Mouse (Mus musculus) CH12.LX (cell line): ENCODE results near the gene Hs1bp3. TPM values are rescaled to one million over a fixed set of nuclear protein-coding genes. Genes with fewer than 3 reads are reported as not detected.

Experiments used
- DNase-seq: peaks from one replicate; pipeline ENCODE4 v3.0.0-alpha.2; 2013; ENCODE audit errors: extremely low read depth
- H3K27ac ChIP-seq: 2 replicates; pipeline ENCODE4 v1.5.1; 2012; ENCODE audit warnings: low read depth, mild to moderate bottlenecking, control low read depth, moderate library complexity; ENCODE audit not compliant: insufficient read depth
- H3K27me3 ChIP-seq: replicated peaks from 2 replicates; pipeline ENCODE3; 2012; ENCODE audit warnings: inconsistent platforms
- H3K36me3 ChIP-seq, 2 experiments: replicated peaks in 1 of 2; 2 replicates each; pipeline versions ENCODE3 to v1.6.1; 2012; ENCODE audit warnings: inconsistent platforms in 1 of 2, low read length in 1 of 2, mild to moderate bottlenecking in 1 of 2, mixed read lengths in 1 of 2, moderate library complexity in 1 of 2; ENCODE audit not compliant: control insufficient read depth in 1 of 2, insufficient read depth in 1 of 2
- H3K4me1 ChIP-seq, 2 experiments: 2 replicates each; pipeline ENCODE4 v1.6.1; 2012; ENCODE audit warnings: inconsistent platforms in 1 of 2, moderate library complexity in 1 of 2; ENCODE audit not compliant: insufficient read depth in 2 of 2, control insufficient read depth in 1 of 2
- H3K4me2 ChIP-seq: 2 replicates; pipeline ENCODE4 v1.6.1; 2012; ENCODE audit warnings: low read depth, mild to moderate bottlenecking, control low read depth; ENCODE audit not compliant: poor library complexity, insufficient read depth, severe bottlenecking
- H3K4me3 ChIP-seq, 3 experiments: fragments of 150-350 bp in 1 of 3; sonication (generic) in 1 of 3; replicated peaks in 1 of 3; 2 replicates each; pipeline versions ENCODE3 to v1.5.1; 2011 to 2012; ENCODE audit warnings: low read depth in 2 of 3, low read length in 2 of 3, mild to moderate bottlenecking in 2 of 3, moderate library complexity in 2 of 3, control low read depth in 1 of 3, improper control_type of control experiment in 1 of 3, inconsistent platforms in 1 of 3, mixed read lengths in 1 of 3; ENCODE audit not compliant: poor library complexity in 1 of 3
- H3K79me2 ChIP-seq: replicated peaks from 2 replicates; pipeline ENCODE4 v1.6.1; 2012; ENCODE audit warnings: mild to moderate bottlenecking, moderate library complexity; ENCODE audit not compliant: control insufficient read depth, poor library complexity, insufficient read depth, severe bottlenecking; ENCODE audit errors: extremely low read depth
- H3K9ac ChIP-seq: 2 replicates; pipeline ENCODE4 v1.6.1; 2012; ENCODE audit warnings: low read depth, mild to moderate bottlenecking, control low read depth, moderate library complexity; ENCODE audit not compliant: insufficient read depth
- H3K9me3 ChIP-seq: replicated peaks from 2 replicates; pipeline ENCODE3; 2012; ENCODE audit warnings: low read length, inconsistent platforms, mixed read lengths
- ETS1 ChIP-seq: conservative IDR thresholded peaks from 2 replicates; pipeline ENCODE4 v1.6.1; 2012; ENCODE audit warnings: low read depth, mild to moderate bottlenecking, inconsistent platforms, low read length, improper control_type of control experiment, moderate library complexity
- GABPA ChIP-seq: IDR thresholded peaks from 2 replicates; pipeline ENCODE4 v1.6.1; 2012; ENCODE audit warnings: low read depth, low read length, improper control_type of control experiment, inconsistent platforms; ENCODE audit not compliant: insufficient replicate concordance
- MEF2A ChIP-seq: IDR thresholded peaks from 2 replicates; pipeline ENCODE4 v1.6.1; 2014; ENCODE audit warnings: low read depth, mild to moderate bottlenecking, inconsistent platforms, low read length, improper control_type of control experiment, borderline replicate concordance
- NRF1 ChIP-seq: IDR thresholded peaks from 2 replicates; pipeline ENCODE4 v1.6.1; 2014; ENCODE audit warnings: low read depth, mild to moderate bottlenecking, inconsistent platforms, low read length, improper control_type of control experiment, moderate library complexity
- PAX5 ChIP-seq: IDR thresholded peaks from 2 replicates; pipeline ENCODE4 v1.6.1; 2012; ENCODE audit warnings: low read length, inconsistent platforms, mixed read lengths
- RAD21 ChIP-seq: IDR thresholded peaks from 2 replicates; pipeline ENCODE4 v1.6.1; 2011; ENCODE audit warnings: low read depth, mild to moderate bottlenecking, low read length, improper control_type of control experiment, moderate library complexity
- RCOR1 ChIP-seq: conservative IDR thresholded peaks from 2 replicates; pipeline ENCODE4 v1.6.1; 2012; ENCODE audit warnings: low read depth, mild to moderate bottlenecking, inconsistent platforms, low read length, improper control_type of control experiment
- TCF12 ChIP-seq: IDR thresholded peaks from 2 replicates; pipeline ENCODE4 v1.6.1; 2014; ENCODE audit warnings: low read depth, mild to moderate bottlenecking, inconsistent platforms, low read length, improper control_type of control experiment
- USF2 ChIP-seq: conservative IDR thresholded peaks from 2 replicates; pipeline ENCODE4 v1.6.1; 2011; ENCODE audit warnings: low read depth, low read length, improper control_type of control experiment
- ZKSCAN1 ChIP-seq: IDR thresholded peaks from 2 replicates; pipeline ENCODE4 v1.6.1; 2012; ENCODE audit warnings: low read depth, inconsistent platforms, low read length, improper control_type of control experiment, borderline replicate concordance
- ZMIZ1 ChIP-seq: IDR thresholded peaks from 2 replicates; pipeline ENCODE4 v1.6.1; 2012; ENCODE audit warnings: low read depth, mild to moderate bottlenecking, inconsistent platforms, low read length, improper control_type of control experiment
- dilution Hi-C: fragments of 300-500 bp; cut with MboI; formaldehyde crosslinking; loops from 2 replicates; pipeline ENCODE4 v1.14.3; 2020; ENCODE audit warnings: low sequenced_read_pairs; ENCODE audit not compliant: extremely low pct_unique_long_range_greater_than_20kb, extremely low pct_ligation_motif_present
- in situ Hi-C: fragments of 300-500 bp; cut with MboI; formaldehyde crosslinking; loops from 3 replicates; pipeline ENCODE4 v1.14.3; 2019; ENCODE audit warnings: low sequenced_read_pairs, low pct_ligation_motif_present, low pct_unique_long_range_greater_than_20kb, mixed read lengths
- polyA plus RNA-seq: library from polyadenylated mRNA; unstranded; fragments of >175 nt; gene quantifications from 2 replicates; pipeline ENCODE4 v1.2.1, GENCODE M21; 2012; ENCODE audit warnings: low read depth; ENCODE audit not compliant: insufficient read length
- total RNA-seq, 2 experiments: library from RNA; depleted of rRNA; stranded (reverse); fragments of 300-350 nt in 1 of 2; fragments of >200 nt in 1 of 2; gene quantifications; 2 replicates each; pipeline ENCODE4 v1.2.3; 2012 to 2014

Hs1bp3 gene
- total and polyA plus RNA-seq, 3 experiments = 2.6 to 10.1 (median 4.7) TPM

DNA sequence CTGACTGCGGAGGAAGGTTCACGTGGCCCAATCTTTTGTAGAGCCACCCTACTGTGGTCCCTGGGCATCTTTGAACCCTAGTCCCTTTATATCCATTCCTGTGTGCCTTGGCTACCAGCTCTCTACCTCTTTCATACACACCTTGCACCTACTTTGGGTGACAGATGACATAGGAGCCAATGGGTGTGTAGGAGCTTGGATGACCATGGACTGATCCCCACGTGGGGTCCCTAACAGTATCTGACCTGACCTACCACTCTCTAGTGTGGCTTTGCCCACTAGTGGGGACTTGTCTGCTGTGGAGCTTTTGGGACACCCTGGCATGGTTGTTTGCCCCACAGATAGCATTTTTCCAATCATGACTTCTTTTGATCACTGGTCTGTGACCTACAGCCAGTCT is 30.1 kb downstream of the Hs1bp3 start (continued):
- TF ChIP-seq ETS1 (no peak), RCOR1 (no peak)

DNA sequence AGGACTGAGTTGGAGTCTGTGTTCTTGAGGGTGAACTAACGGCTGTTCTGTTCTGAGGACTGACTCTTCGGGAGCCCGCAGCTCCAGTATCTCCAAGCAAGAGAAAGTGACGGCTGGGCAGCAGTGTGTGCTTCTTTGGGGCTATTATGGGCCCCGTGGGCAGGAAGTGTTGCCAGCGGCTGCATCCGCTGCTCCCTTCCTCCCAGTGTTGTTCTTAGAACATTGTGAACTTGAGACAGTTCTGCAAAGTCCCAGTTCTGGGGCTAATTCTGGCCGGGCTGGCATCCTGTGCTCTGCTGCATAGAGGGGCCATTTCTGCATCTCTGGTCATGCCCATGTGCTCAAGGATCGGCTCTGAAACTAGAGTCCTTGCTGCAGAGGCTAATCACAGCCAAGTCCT is 31.7 kb downstream of the Hs1bp3 start:
- Histone ChIP-seq H3K27ac (no peak overlapping the region), H3K4me1 (peaks cover 5 to 77% of the 10 kb centered on the region in 2 experiments; a peak in 3 of 4 replicates), H3K4me2 (no peak overlapping the region), H3K36me3 (peaks cover 9 to 34% of the 10 kb centered on the region in 2 experiments), H3K9me3 (no peaks in the 10 kb centered on the region), H3K9ac (no peak overlapping the region), H3K27me3 (no peaks in the 10 kb centered on the region)
- in situ Hi-C loops = no loop called here
- dilution Hi-C loops = no loop called here
- TF ChIP-seq USF2 (no peak), NRF1 (no peak), MEF2A (no peak), ZMIZ1 (no peak)
- TF ChIP-seq, all 38 proteins: peak for 0
- Histone ChIP-seq H3K4me3 (no peak overlapping the region), H3K79me2 (no peaks in the 10 kb centered on the region)
- DNase-seq = no peak

GRCm38 (mm10) chr12:8345539-8345938 is 32.3 kb downstream of the Hs1bp3 start:
- Histone ChIP-seq H3K27ac (no peak overlapping the region), H3K9me3 (no peaks in the 10 kb centered on the region), H3K36me3 (peaks cover 9 to 27% of the 10 kb centered on the region in 2 experiments), H3K79me2 (no peaks in the 10 kb centered on the region), H3K27me3 (no peaks in the 10 kb centered on the region), H3K9ac (no peak overlapping the region), H3K4me2 (no peak overlapping the region), H3K4me3 (no peak overlapping the region), H3K4me1 (peaks cover 5 to 76% of the 10 kb centered on the region in 2 experiments; a peak in 3 of 4 replicates)
- DNase-seq = no peak
- in situ Hi-C loops (no loop called here), dilution Hi-C loops (no loop called here)
- TF ChIP-seq PAX5 (no peak), TCF12 (no peak), ZKSCAN1 (no peak), RAD21 (no peak), GABPA (no peak), USF2 (no peak)
